Mouse (Mus musculus) mesoderm, embryonic 11.5 days (tissue): ENCODE measurements around the gene Gm49361.

Source experiments
- DNase-seq: peaks from one replicate; pipeline ENCODE4 v3.0.0-alpha.2; 2012; ENCODE audit warnings: low read depth, low spot score

Gm49361 gene

GRCm38 (mm10) chr14:57620598-57621236 is 125.2 kb downstream of the Gm49361 start:
- no peak for DNase-seq

GRCm38 (mm10) chr14:57619487-57619886 is 126.4 kb downstream of the Gm49361 start:
- peak; percentile 67 for DNase-seq

GRCm38 (mm10) chr14:57617675-57618074 is 128.2 kb downstream of the Gm49361 start:
- DNase-seq, result no peak

- DNase-seq, result no peak
Observed at GRCm38 (mm10) chr14:57616339-57616965, 129.5 kb downstream of the Gm49361 start.

- no peak for DNase-seq
Observed at GRCm38 (mm10) chr14:57615828-57616227, 130.1 kb downstream of the Gm49361 start.

- no peak for DNase-seq
Observed at GRCm38 (mm10) chr14:57611034-57611433, 134.9 kb downstream of the Gm49361 start.

GRCm38 (mm10) chr14:57609816-57610329 is 136.0 kb downstream of the Gm49361 start:
- no peak for DNase-seq

GRCm38 (mm10) chr14:57607500-57607899 is 138.4 kb downstream of the Gm49361 start:
- no peak for DNase-seq

GRCm38 (mm10) chr14:57606663-57607365 is 139.1 kb downstream of the Gm49361 start:
- no peak for DNase-seq

GRCm38 (mm10) chr14:57593279-57593678 is 152.6 kb downstream of the Gm49361 start:
- DNase-seq, result no peak
